Mouse (Mus musculus) kidney, adult 2 months (tissue): ENCODE data around the gene Gsk3a. TPM values are rescaled to one million over a fixed set of nuclear protein-coding genes. Genes with fewer than 3 reads are reported as not detected.
"Not testable (repeated sequence)": the region's sequence is repeated elsewhere in the genome, so short reads cannot be mapped to it uniquely, and the experiment has no call there.

ENCODE experiments used
- DNase-seq: peaks from one replicate; pipeline ENCODE4 v3.0.0; 2021
- H3K27ac ChIP-seq: fragments of 200-500 bp; 2 replicates; pipeline ENCODE4 v1.5.1; 2012; ENCODE audit warnings: low read depth, low read length, control low read depth, inconsistent platforms; ENCODE audit not compliant: insufficient read depth
- H3K27me3 ChIP-seq: fragments of 200-500 bp; replicated peaks from 2 replicates; pipeline ENCODE4 v1.6.1; 2012; ENCODE audit warnings: mild to moderate bottlenecking, moderate library complexity, low read length, inconsistent platforms; ENCODE audit not compliant: control insufficient read depth, insufficient read depth
- H3K36me3 ChIP-seq: fragments of 200-500 bp; 2 replicates; pipeline ENCODE4 v1.6.1; 2012; ENCODE audit warnings: mild to moderate bottlenecking, moderate library complexity, low read length, inconsistent platforms; ENCODE audit not compliant: control insufficient read depth, insufficient read depth
- H3K4me1 ChIP-seq: fragments of 200-500 bp; 2 replicates; pipeline ENCODE4 v1.6.1; 2011; ENCODE audit warnings: low read length; ENCODE audit not compliant: control insufficient read depth, insufficient read depth
- H3K4me3 ChIP-seq: fragments of 200-500 bp; 2 replicates; pipeline ENCODE4 v1.5.1; 2011; ENCODE audit warnings: mild to moderate bottlenecking, low read depth, low read length, control low read depth; ENCODE audit not compliant: insufficient read depth
- CTCF ChIP-seq: fragments of 200-500 bp; conservative IDR thresholded peaks from 2 replicates; pipeline ENCODE4 v1.5.1; 2011; ENCODE audit warnings: low read depth, mild to moderate bottlenecking, control low read depth, low read length, moderate library complexity, mixed read lengths; ENCODE audit not compliant: insufficient read depth, insufficient read length
- POLR2A ChIP-seq: fragments of 200-500 bp; IDR thresholded peaks from one replicate; pipeline ENCODE4 v1.6.1; 2011; ENCODE audit warnings: low read depth, low read length, control low read depth
- WGBS: fragments of 180-500 bp; shearing (Covaris S2); methylation state at CpG from one replicate; pipeline ENCODE4 v1.1.7; 2018; 5-methylcytosine and 5-hydroxymethylcytosine counted together
- polyA plus RNA-seq: library from polyadenylated mRNA; depleted of rRNA; stranded (reverse); fragments of >200 nt; gene quantifications from 2 replicates; pipeline ENCODE4 v1.2.3, GENCODE M21; 2012

The Gsk3a gene
- polyA plus RNA-seq, 1 experiment, result 128 TPM

DNA sequence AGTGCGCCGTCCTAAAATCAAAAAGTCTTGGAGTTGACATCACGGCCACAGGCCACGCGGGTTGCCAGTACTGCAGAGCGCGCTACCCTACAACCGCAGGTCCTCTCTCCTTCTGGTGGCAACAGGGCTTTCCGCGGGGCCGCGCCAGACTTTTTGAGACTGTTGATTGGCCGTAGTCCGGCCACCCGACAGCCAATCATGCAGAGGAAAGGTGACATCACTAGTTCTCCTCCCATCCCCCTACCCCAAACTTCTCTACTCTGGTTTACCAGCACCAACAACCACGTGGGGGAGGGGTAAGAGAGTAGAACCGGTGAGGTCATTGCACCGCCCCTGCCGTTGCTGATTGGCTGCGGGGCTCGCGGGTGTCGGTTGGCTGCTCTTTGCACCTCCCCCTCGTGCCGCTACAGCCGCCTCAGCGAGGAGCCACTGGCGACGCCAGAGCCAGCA lies 29.7 kb upstream of the Gsk3a start, which contains the start of gene Cic:
Gene Cic (plus strand): TSS at position 404 of the 450 bp plus-strand sequence.
- Histone ChIP-seq H3K27me3 (no peaks in the 10 kb centered on the region), H3K36me3 (no peaks in the 10 kb centered on the region), H3K4me1 (peaks cover 9% of the 10 kb centered on the region), H3K4me3 (peak within 1 kb of the TSS; percentile 77), H3K27ac (peak within 1 kb of the TSS; percentile 98)
- TF ChIP-seq CTCF, result no peak
- 0% methylated on average over 29 of the region's 29 CpGs for WGBS
- peak; percentile 100 for DNase-seq

- WGBS, result 89% methylated on average over 8 of the region's 8 CpGs
- Histone ChIP-seq H3K27ac (no peak overlapping the region), H3K27me3 (no peaks in the 10 kb centered on the region), H3K4me3 (no peak overlapping the region), H3K4me1 (peaks cover 9% of the 10 kb centered on the region), H3K36me3 (no peaks in the 10 kb centered on the region)
- TF ChIP-seq POLR2A (no peak), CTCF (no peak)
- DNase-seq, result no peak
Measured at GRCm38 (mm10) chr7:25266180-25266962, 28.7 kb upstream of the Gsk3a start.

GRCm38 (mm10) chr7:25265743-25266142 lies 28.1 kb upstream of the Gsk3a start:
- H3K4me1 ChIP-seq, result not testable (repeated sequence)
- WGBS, result 91% methylated on average over 5 of the region's 5 CpGs

DNA sequence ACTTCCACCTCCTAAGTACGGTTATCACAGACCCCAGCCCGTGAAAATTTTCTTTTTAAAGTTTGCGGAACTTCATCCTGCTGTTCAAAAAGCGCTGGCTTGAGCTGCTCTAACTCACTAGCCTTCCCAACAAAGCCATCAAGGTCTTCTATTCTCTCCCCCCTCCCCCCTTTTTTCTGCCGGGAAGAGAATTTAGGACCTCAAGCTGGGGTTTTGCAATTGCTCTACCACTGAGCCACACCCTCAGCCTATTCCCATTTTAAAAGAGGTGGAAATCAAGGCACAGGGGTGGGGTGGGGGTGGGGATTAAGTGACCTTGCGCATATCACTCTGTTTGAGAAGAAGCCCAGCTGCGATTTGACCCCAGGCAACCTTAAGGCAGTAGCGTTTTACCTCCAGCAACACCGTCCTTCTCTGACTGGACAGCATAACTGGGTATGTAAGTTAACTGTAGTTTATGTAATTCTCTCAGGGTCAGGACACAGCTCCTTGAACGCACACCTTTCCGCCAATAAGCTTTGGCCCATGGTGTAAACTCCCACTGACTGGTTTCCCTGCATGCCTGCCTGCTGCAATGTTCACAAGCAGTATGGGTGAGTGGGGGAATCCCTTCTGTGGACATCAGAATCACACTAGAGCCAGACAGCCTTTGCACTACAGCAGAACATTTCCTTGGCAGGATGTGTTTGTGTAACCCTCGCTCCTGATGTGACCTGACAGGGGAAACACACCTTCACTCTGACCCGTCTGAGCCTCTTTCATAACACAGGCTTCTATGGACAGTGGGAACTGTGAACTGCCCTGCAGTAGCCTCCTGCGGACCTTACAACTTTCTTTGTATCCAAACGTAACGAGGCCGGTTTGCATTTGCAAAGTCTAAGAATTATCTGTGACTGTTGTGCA lies 26.6 kb upstream of the Gsk3a start:
- Histone ChIP-seq H3K27ac (no peak overlapping the region), H3K27me3 (no peaks in the 10 kb centered on the region), H3K36me3 (no peaks in the 10 kb centered on the region), H3K4me1 (no peaks in the 10 kb centered on the region), H3K4me3 (no peak overlapping the region)
- no peak for DNase-seq
- no peak for TF ChIP-seq CTCF
- 59% methylated on average over 17 of the region's 17 CpGs for WGBS

More at GRCm38 (mm10) chr7:25265743-25266142, 28.1 kb upstream of the Gsk3a start:
- H3K27me3 ChIP-seq, H3K4me3 ChIP-seq, DNase-seq, H3K27ac ChIP-seq, H3K36me3 ChIP-seq: not testable (repeated sequence)

DNA sequence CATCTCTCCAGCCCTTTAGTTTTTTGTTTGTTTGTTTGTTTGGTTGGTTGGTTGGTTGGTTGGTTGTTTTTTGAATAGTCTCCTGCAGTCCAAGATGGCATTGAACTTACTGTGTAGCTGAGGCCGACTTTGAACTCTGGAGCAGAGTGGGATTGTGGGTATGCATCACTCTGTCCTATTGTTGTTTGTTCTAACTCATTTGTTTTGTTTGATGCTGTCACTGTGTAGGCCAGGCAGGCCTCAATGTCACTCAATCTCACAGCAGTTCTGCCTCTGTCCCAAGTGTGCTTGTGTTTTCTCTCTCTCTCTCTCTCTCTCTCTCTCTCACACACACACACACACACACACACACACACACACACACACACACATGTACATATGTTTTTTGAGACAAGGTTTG lies 24.2 kb upstream of the Gsk3a start:
- no peaks in the 10 kb centered on the region for H3K36me3 ChIP-seq
- no peaks in the 10 kb centered on the region for H3K4me1 ChIP-seq
- no peak for DNase-seq
- H3K4me3 ChIP-seq, result no peak overlapping the region
- TF ChIP-seq CTCF (no peak), POLR2A (no peak)
- H3K27ac ChIP-seq, result no peak overlapping the region
- WGBS, result 75% methylated on average over 1 of the region's 1 CpGs
- H3K27me3 ChIP-seq, result no peaks in the 10 kb centered on the region

DNA sequence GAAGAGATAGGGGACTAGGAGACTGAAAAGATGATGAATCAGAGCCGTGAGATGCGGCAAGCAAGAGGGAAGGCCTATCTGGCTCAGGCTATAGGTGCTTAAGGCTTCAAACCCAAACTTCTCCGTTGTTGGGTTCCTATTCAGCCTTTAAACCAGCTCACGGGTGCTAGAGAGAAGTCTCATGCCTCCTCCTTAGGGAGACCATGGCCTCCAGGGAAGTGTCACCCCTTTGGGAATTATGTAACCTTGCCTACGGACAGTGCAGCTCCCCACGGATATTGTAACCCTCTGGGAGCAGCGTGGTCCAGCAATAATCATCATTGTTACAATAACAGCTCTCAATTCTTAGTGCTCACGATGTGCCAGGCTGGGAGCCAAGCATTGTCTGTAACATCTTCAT lies 14.2 kb upstream of the Gsk3a start:
- H3K4me3 ChIP-seq, result peak overlapping the region; percentile 33; the same call in 1 of the 2 replicates
- TF ChIP-seq POLR2A, result no peak
- no peak for DNase-seq
- WGBS, result 50% methylated on average over 8 of the region's 8 CpGs
- no peaks in the 10 kb centered on the region for H3K36me3 ChIP-seq
- H3K27ac ChIP-seq, result peak overlapping the region; percentile 68
- H3K27me3 ChIP-seq, result no peaks in the 10 kb centered on the region
- peaks cover 15% of the 10 kb centered on the region for H3K4me1 ChIP-seq

GRCm38 (mm10) chr7:25251071-25251791 lies 13.6 kb upstream of the Gsk3a start:
- H3K27ac ChIP-seq, result peak overlapping the region; percentile 68
- no peaks in the 10 kb centered on the region for H3K27me3 ChIP-seq
- TF ChIP-seq POLR2A, result no peak
- TF ChIP-seq CTCF, result no peak
- DNase-seq, result peak; percentile 74
- H3K4me3 ChIP-seq, result peak overlapping the region; percentile 33
- H3K36me3 ChIP-seq, result no peaks in the 10 kb centered on the region
- peaks cover 19% of the 10 kb centered on the region for H3K4me1 ChIP-seq
- 7% methylated on average over 22 of the region's 22 CpGs for WGBS
